Mouse (Mus musculus) fat pad, adult 2 months (tissue): ENCODE measurements around the gene Arhgdia.
"Not testable (repeated sequence)": the region's sequence is repeated elsewhere in the genome, so short reads cannot be mapped to it uniquely, and the experiment has no call there.

Experiments
- DNase-seq: peaks from one replicate; pipeline ENCODE4 v3.0.0-alpha.2; 2011; ENCODE audit warnings: low read depth, low spot score; ENCODE audit errors: extremely low read depth

The Arhgdia gene

DNA sequence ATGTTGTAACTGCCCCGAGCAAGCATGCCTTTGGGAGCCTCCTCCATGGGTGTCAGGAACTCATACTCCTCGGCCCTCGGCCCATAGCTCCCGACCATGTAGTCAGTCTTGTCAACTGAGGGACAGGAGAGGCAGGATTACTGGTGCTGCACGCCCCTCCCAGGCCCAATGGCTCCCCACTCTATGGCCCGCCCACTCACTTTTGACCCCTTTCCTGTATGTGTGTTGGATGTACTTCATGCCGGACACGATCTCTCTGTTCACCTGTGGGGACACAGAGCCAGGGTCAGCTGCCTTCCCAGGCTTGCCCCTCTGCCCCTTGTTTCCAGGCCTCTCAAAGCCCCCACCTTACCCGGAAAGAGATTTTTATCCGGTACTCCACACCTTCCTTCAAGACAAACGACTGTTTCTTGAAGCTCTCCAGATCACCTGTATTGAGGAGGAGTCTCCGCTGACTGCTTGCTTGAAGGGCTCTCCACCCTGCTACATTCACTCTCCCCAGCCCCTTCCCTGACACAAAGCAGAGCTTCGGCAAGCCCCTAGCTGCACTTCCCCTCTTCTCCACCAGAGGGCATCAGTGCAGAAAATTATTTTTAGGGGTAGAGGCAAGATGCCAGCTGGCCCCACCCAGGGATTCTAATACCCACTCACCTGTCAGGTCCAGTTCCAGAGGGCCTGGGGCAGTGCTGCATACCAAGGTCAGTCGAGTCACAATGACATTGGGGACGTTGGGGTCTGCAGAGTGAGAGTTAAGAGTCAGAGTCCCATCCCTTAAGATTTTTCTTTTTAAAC lies 1.9 kb downstream of the Arhgdia start:
- DNase-seq, result no peak

GRCm38 (mm10) chr11:120578694-120579243 lies 2.7 kb downstream of the Arhgdia start:
- no peak for DNase-seq

DNA sequence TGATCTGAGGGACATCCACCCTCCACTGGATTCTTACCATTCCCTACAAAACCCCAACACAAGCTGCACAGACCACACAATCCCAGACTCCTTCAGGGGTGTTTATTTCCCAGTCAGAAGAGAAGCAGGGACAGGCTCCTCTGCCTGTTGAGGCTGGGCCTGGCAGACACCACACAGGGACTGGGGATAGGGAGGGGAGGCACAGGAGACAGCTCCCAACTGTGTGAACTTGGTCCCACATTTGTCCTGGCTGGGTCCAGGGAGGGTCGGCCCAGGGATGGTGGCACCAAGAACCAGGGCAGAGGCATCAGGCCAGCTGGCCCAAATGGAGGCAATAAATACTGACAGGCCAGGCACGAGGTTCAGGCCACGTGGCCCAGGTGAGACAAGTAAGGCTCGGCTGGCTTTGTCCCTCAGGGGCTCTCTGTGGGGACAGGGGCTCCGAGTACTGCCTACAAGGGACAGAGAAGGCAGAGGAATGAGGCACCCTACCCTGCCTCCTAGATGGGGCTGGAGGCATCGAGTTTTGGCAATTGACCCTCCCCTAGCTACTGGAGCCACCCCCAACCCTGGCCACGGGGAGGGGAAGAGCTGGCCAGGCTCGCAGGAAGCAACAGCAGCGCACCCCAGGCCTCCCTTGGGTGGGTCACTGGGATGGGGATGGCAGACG lies 3.3 kb downstream of the Arhgdia start:
- DNase-seq, result no peak

- DNase-seq, result no peak
These were observed 4.0 kb downstream of the Arhgdia start for GRCm38 (mm10) chr11:120577211-120578023.

GRCm38 (mm10) chr11:120576365-120576981 lies 5.0 kb downstream of the Arhgdia start:
- DNase-seq, result no peak

GRCm38 (mm10) chr11:120575940-120576339 lies 5.5 kb downstream of the Arhgdia start:
- DNase-seq, result no peak

GRCm38 (mm10) chr11:120575046-120575445 lies 6.4 kb downstream of the Arhgdia start:
- DNase-seq, result no peak

GRCm38 (mm10) chr11:120574278-120574600 lies 7.2 kb downstream of the Arhgdia start:
- DNase-seq, result no peak

- DNase-seq, result no peak
These were observed 7.7 kb downstream of the Arhgdia start for GRCm38 (mm10) chr11:120573585-120574277.

DNA sequence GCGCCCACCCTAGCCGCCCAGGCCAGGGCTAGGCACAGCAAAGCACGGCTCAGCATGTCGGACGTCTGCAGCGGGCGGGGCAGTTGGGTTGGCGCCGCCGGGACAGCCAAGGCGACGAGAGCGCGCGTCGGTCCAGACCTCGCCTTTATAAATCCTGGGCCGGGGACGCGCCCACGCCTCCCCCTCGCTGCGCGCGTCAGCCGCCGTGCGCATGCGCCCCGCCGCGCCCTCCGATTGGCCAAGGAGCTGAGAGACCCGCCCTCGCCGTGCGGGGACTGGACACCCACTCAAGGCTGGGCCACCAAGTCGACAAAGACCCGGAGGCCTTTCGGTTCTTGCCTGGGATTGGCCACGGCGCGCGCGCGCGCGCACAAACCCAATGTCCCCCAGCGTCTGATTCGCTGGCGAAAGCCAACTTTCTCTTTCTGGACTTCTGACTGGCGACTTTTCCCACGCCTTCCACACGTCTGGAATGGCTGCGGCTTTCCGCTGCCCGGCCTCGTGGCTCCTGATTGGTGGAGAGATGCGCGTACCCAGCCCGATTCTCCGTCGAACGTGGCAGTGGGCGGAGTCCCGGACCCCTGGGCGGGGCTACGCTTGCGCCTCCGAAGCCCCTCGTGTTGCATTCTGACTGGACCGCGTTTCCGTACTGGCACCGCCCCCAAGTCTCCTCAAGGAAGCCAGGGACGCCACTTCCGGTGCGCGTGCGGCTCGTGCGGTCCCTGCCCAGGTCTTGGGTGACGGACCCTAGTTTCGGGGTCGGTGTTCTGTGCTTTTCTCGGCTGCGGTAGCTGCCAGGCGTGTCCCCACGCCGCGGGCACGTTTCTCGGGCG lies 8.5 kb downstream of the Arhgdia start, which contains the start of gene P4hb:
Gene P4hb, minus strand, starts transcription at position 502 of the 833 bp plus-strand sequence.
- DNase-seq, result peak; percentile 87

DNA sequence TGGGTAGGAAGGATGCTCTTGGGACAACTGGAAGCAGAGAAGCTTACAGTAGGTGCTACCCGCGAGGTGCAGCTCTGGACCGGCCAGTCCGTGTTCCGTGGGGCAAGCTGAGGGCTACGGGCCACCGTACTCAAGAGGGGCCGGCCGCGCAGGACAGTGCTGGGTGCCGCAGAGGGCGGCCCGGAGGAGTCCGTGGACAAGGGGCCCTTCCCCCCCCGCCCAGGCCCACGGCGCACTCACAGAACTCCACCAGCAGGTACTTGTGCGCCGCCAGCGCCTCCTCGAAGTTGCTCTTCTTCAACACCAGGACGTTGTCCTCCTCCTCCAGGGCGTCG lies 9.0 kb downstream of the Arhgdia start:
- no peak for DNase-seq

- no peak for DNase-seq
These were observed 9.5 kb downstream of the Arhgdia start for GRCm38 (mm10) chr11:120571754-120572416.

DNA sequence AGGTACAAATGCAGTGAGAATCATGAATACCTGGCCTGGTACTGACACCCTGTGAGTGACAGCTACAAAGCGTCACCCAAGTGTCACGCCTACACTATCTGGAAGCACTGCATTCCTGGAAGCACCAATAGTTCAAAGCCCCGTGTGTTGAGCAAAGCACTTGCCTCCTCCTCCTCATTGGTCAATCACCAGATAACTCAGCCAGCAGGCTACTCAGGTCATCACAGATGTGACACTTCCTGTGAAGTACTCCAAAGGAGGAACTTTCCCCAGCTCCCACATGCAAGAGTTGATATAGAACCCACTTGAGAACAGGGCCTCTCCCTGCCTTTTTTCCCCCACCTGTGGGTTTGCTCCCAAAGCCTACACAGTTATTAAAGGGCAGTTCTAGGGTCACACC lies 10.3 kb downstream of the Arhgdia start:
- peak; percentile 68 for DNase-seq

DNA sequence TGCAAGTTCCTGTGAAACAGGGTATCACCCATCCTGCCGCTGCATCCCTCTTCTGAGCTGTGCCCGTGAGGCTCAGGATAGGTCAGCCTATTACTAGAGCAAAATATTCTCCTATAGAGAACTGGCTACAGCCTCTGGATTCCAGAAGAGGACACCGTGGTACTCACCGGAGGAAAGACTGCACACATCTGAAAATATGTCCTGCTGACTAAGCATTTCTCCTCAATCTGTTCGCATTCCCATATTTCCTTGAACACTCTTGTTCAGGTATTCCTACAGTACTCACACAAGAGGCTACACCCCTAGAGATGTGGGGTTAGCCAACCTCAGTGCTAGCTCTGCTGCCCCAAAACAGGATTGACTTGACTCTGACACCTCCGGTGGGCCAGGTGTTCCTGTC lies 13.1 kb downstream of the Arhgdia start:
- no peak for DNase-seq

GRCm38 (mm10) chr11:120565114-120565513 lies 16.3 kb downstream of the Arhgdia start:
- DNase-seq, result no peak

DNA sequence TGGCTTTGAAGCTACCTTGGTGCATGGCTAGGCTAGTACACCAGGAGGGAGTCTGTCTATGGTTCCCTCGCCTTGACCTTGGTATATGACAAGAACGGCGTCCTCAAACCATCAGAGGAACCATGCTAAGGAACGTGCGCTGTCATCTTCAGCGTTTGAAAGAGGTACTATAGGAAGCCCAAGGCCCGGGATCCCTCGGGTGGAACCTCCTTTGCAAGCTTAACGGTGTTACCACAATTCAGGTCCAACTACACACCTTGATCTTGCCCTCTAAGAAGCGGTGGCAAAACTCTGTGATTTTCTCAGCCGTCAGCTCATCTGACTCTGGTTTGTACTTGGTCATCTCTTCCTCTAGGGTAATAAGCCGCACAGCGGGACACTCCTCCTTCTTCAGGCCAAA lies 18.5 kb downstream of the Arhgdia start:
- DNase-seq, result no peak

DNA sequence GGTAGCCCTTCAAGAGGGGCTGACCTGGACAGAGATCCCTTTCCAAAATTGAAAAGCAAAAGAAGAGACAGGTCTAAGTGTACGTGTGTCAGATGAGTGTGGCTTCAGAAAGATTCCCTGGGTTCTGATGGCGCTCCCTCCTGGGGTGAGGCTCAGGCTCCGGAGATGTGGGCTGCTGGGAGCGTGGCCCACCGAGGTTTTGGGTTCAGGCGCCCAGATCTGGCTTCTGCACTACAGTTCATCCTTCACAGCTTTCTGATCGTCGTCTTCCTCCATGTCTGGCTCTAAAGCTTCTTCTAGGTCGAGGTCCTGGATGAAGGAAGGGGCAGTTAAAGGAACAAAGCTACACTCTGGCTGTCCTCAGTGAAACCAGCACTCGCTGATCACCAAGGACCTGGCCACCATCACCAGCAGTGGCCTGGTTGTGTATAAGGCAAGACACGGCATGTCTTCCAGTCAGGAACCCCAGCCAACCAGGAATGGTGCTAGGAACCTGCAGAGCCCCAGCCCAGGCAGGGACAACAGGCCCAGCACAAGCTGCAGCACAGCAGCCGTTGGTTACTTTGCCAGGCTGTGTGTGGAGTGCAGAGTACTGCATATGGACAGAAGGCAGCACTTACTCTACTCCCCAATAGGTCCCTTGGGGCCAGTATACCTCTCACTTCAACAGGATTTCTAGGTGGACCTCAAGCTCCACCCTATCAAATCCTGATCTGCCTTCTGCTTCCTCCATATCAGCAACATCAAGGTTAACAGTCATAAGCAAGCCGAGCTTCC lies 20.3 kb downstream of the Arhgdia start:
- DNase-seq, result no peak

DNA sequence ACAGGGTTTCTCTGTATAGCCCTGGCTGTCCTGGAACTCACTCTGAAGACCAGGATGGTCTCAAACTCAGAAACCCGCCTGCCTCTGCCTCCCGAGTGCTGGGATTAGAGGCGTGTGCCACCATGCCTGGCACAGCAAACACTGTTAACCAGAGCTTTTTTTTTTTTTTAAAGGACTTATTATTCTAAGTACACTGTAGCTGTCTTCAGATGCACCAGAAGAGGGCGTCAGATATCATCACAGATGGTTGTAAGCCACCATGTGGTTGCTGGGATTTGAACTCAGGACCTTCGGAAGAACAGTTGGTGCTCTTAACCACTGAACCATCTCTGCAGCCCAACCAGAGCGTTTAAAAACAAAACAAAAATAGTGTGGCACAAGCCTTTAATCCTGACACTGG lies 22.6 kb downstream of the Arhgdia start:
- not testable (repeated sequence) for DNase-seq
